Mouse (Mus musculus): ENCODE measurements around the gene Slc38a5. TPM values are rescaled to one million over a fixed set of nuclear protein-coding genes. Genes with fewer than 3 reads are reported as not detected.

The Slc38a5 gene
- polyA plus RNA-seq (2015; fragmentation: Nextera tagmentation; extraction: Ambion mirVana), result 67.3 and 70.0 TPM in 2 replicates

- no peaks in the 10 kb centered on the region for H3K27me3 ChIP-seq
- H3K36me3 ChIP-seq (replicated peaks), result no peaks in the 10 kb centered on the region
- peak within 1 kb of the TSS; percentile 75 for H3K4me2 ChIP-seq
- peak within 1 kb of the TSS; percentile 79 for H3K27ac ChIP-seq (replicated peaks)
- no peaks in the 10 kb centered on the region for H3K9me3 ChIP-seq (replicated peaks)
- 14% methylated on average over 13 of the region's 15 CpGs for WGBS (ENCODE audit: insufficient replicate concordance)
- H3K9ac ChIP-seq, result peak within 1 kb of the TSS; percentile 62
- H3K4me3 ChIP-seq (replicated peaks), result peak within 1 kb of the TSS; percentile 63
- H3K4me1 ChIP-seq (replicated peaks), result peaks cover 14% of the 10 kb centered on the region; the same call in 1 of the 2 replicates
- peak; percentile 64 for ATAC-seq (ENCODE audit: insufficient read depth)
Measured at GRCm38 (mm10) chrX:8271083-8271820, at the start of gene Slc38a5. Slc38a5 (plus strand) TSS chrX:8271133.

- Histone ChIP-seq H3K9ac (no peak overlapping the region), H3K4me2 (no peak overlapping the region), H3K9me3 (replicated peaks) (no peaks in the 10 kb centered on the region), H3K27me3 (no peaks in the 10 kb centered on the region), H3K36me3 (replicated peaks) (no peaks in the 10 kb centered on the region), H3K4me3 (replicated peaks) (no peak overlapping the region), H3K27ac (replicated peaks) (no peak overlapping the region), H3K4me1 (replicated peaks) (peaks cover 7% of the 10 kb centered on the region; the same call in 1 of the 2 replicates)
- no peak for ATAC-seq (ENCODE audit: insufficient read depth)
- WGBS (ENCODE audit: insufficient replicate concordance), result 53% methylated on average over 3 of the region's 3 CpGs
Measured at GRCm38 (mm10) chrX:8222296-8222677, 48.6 kb upstream of the Slc38a5 start.

- Histone ChIP-seq H3K4me2 (no peak overlapping the region), H3K27ac (replicated peaks) (no peak overlapping the region), H3K36me3 (replicated peaks) (no peaks in the 10 kb centered on the region), H3K27me3 (no peaks in the 10 kb centered on the region), H3K9me3 (replicated peaks) (no peaks in the 10 kb centered on the region), H3K4me1 (replicated peaks) (peaks cover 7% of the 10 kb centered on the region; the same call in 1 of the 2 replicates), H3K4me3 (replicated peaks) (no peak overlapping the region), H3K9ac (no peak overlapping the region)
- no peak for ATAC-seq (ENCODE audit: insufficient read depth)
- WGBS (ENCODE audit: insufficient replicate concordance), result 45% methylated on average over 7 of the region's 7 CpGs
Measured at GRCm38 (mm10) chrX:8222678-8223421, 48.1 kb upstream of the Slc38a5 start.

- Histone ChIP-seq H3K4me2 (no peak overlapping the region), H3K36me3 (replicated peaks) (no peaks in the 10 kb centered on the region), H3K4me3 (replicated peaks) (no peak overlapping the region), H3K9ac (no peak overlapping the region), H3K27ac (replicated peaks) (no peak overlapping the region), H3K4me1 (replicated peaks) (peaks cover 7% of the 10 kb centered on the region; the same call in 1 of the 2 replicates), H3K27me3 (no peaks in the 10 kb centered on the region), H3K9me3 (replicated peaks) (no peaks in the 10 kb centered on the region)
- WGBS (ENCODE audit: insufficient replicate concordance), result 34% methylated on average over 7 of the region's 7 CpGs
- peak; percentile 37; the same call in 1 of the 2 replicates for ATAC-seq (ENCODE audit: insufficient read depth)
Measured at GRCm38 (mm10) chrX:8223473-8223872, 47.5 kb upstream of the Slc38a5 start.

GRCm38 (mm10) chrX:8230272-8230671 is 40.7 kb upstream of the Slc38a5 start:
- no peak overlapping the region for H3K4me2 ChIP-seq
- H3K9me3 ChIP-seq (replicated peaks), result no peaks in the 10 kb centered on the region
- H3K9ac ChIP-seq, result no peak overlapping the region
- WGBS (ENCODE audit: insufficient replicate concordance), result 65% methylated on average over 4 of the region's 4 CpGs
- no peak overlapping the region for H3K27ac ChIP-seq (replicated peaks)
- no peak overlapping the region for H3K4me3 ChIP-seq (replicated peaks)
- peaks cover 12% of the 10 kb centered on the region for H3K4me1 ChIP-seq (replicated peaks)
- H3K36me3 ChIP-seq (replicated peaks), result no peaks in the 10 kb centered on the region
- H3K27me3 ChIP-seq, result no peaks in the 10 kb centered on the region
- ATAC-seq (ENCODE audit: insufficient read depth), result no peak

- Histone ChIP-seq H3K4me3 (replicated peaks) (no peak overlapping the region), H3K9ac (no peak overlapping the region), H3K4me1 (replicated peaks) (peaks cover 12% of the 10 kb centered on the region), H3K27ac (replicated peaks) (no peak overlapping the region), H3K27me3 (no peaks in the 10 kb centered on the region), H3K9me3 (replicated peaks) (no peaks in the 10 kb centered on the region), H3K36me3 (replicated peaks) (no peaks in the 10 kb centered on the region), H3K4me2 (no peak overlapping the region)
- WGBS (ENCODE audit: insufficient replicate concordance), result 54% methylated on average over 3 of the region's 3 CpGs
- no peak for ATAC-seq (ENCODE audit: insufficient read depth)
Measured at GRCm38 (mm10) chrX:8233602-8234001, 37.3 kb upstream of the Slc38a5 start.

- no peak overlapping the region for H3K27ac ChIP-seq (replicated peaks)
- H3K36me3 ChIP-seq (replicated peaks), result 0 out of 2 replicates have a peak, but pooled peaks cover 8% of the 10 kb centered on the region
- H3K27me3 ChIP-seq, result no peaks in the 10 kb centered on the region
- peaks cover 12% of the 10 kb centered on the region for H3K4me1 ChIP-seq (replicated peaks)
- H3K4me2 ChIP-seq, result no peak overlapping the region
- no peaks in the 10 kb centered on the region for H3K9me3 ChIP-seq (replicated peaks)
- no peak overlapping the region for H3K4me3 ChIP-seq (replicated peaks)
- no peak overlapping the region for H3K9ac ChIP-seq
- 76% methylated on average over 2 of the region's 2 CpGs for WGBS (ENCODE audit: insufficient replicate concordance)
- ATAC-seq (ENCODE audit: insufficient read depth), result no peak
Measured at GRCm38 (mm10) chrX:8236704-8237103, 34.2 kb upstream of the Slc38a5 start.

GRCm38 (mm10) chrX:8238804-8239395 is 32.0 kb upstream of the Slc38a5 start:
- Histone ChIP-seq H3K27me3 (no peaks in the 10 kb centered on the region), H3K27ac (replicated peaks) (no peak overlapping the region), H3K9me3 (replicated peaks) (no peaks in the 10 kb centered on the region), H3K4me1 (replicated peaks) (peaks cover under 1% of the 10 kb centered on the region), H3K9ac (no peak overlapping the region), H3K4me2 (no peak overlapping the region), H3K4me3 (replicated peaks) (no peak overlapping the region), H3K36me3 (replicated peaks) (0 out of 2 replicates have a peak, but pooled peaks cover 19% of the 10 kb centered on the region)
- WGBS (ENCODE audit: insufficient replicate concordance), result 67% methylated on average over 13 of the region's 13 CpGs
- no peak for ATAC-seq (ENCODE audit: insufficient read depth)

- H3K36me3 ChIP-seq (replicated peaks), result peaks cover 33% of the 10 kb centered on the region
- H3K4me3 ChIP-seq (replicated peaks), result no peak overlapping the region
- H3K4me2 ChIP-seq, result no peak overlapping the region
- no peak overlapping the region for H3K27ac ChIP-seq (replicated peaks)
- H3K4me1 ChIP-seq (replicated peaks), result peaks cover 11% of the 10 kb centered on the region
- H3K27me3 ChIP-seq, result no peaks in the 10 kb centered on the region
- WGBS (ENCODE audit: insufficient replicate concordance), result 65% methylated on average over 2 of the region's 2 CpGs
- H3K9me3 ChIP-seq (replicated peaks), result no peaks in the 10 kb centered on the region
- no peak overlapping the region for H3K9ac ChIP-seq
- no peak for ATAC-seq (ENCODE audit: insufficient read depth)
Measured at GRCm38 (mm10) chrX:8247680-8248079, 23.3 kb upstream of the Slc38a5 start.

GRCm38 (mm10) chrX:8248542-8249120 is 22.3 kb upstream of the Slc38a5 start:
- Histone ChIP-seq H3K9ac (no peak overlapping the region), H3K4me3 (replicated peaks) (no peak overlapping the region), H3K9me3 (replicated peaks) (no peaks in the 10 kb centered on the region), H3K4me1 (replicated peaks) (peaks cover 11% of the 10 kb centered on the region), H3K27ac (replicated peaks) (no peak overlapping the region), H3K36me3 (replicated peaks) (peaks cover 26% of the 10 kb centered on the region), H3K27me3 (no peaks in the 10 kb centered on the region), H3K4me2 (no peak overlapping the region)
- ATAC-seq (ENCODE audit: insufficient read depth), result no peak
- WGBS (ENCODE audit: insufficient replicate concordance), result 74% methylated on average over 8 of the region's 8 CpGs
